Mouse (Mus musculus): ENCODE measurements around the gene Dcst1.
A peak's percentile ranks its signal among the peaks of the same experiment; 100 is the strongest.

The Dcst1 gene

GRCm38 (mm10) chr3:89388134-89388881, 23.3 kb upstream of the Dcst1 start:
- peak; percentile 61 to 88 for DNase-seq

- peak in 1 of 2 experiments; percentile 62 for DNase-seq
These were observed 22.6 kb upstream of the Dcst1 start for GRCm38 (mm10) chr3:89387632-89388031.

GRCm38 (mm10) chr3:89386438-89387420, 21.7 kb upstream of the Dcst1 start:
- DNase-seq = peak in 1 of 2 experiments; percentile 62

GRCm38 (mm10) chr3:89385451-89385850, 20.4 kb upstream of the Dcst1 start:
- peak in 1 of 2 experiments; percentile 41 for DNase-seq

- DNase-seq = peak in 1 of 2 experiments; percentile 45
These were observed 19.5 kb upstream of the Dcst1 start for GRCm38 (mm10) chr3:89384331-89385076.

- peak in 1 of 2 experiments; percentile 35 for DNase-seq
These were observed 18.7 kb upstream of the Dcst1 start for GRCm38 (mm10) chr3:89383651-89384255.

GRCm38 (mm10) chr3:89382950-89383349, 17.9 kb upstream of the Dcst1 start:
- DNase-seq = peak in 1 of 2 experiments; percentile 40

- peak in 1 of 2 experiments; percentile 29 for DNase-seq
These were observed 17.2 kb upstream of the Dcst1 start for GRCm38 (mm10) chr3:89382033-89382882.

GRCm38 (mm10) chr3:89381233-89381632, 16.2 kb upstream of the Dcst1 start:
- DNase-seq = no peak

GRCm38 (mm10) chr3:89380711-89381110, 15.7 kb upstream of the Dcst1 start:
- no peak for DNase-seq

- no peak for DNase-seq
These were observed 15.2 kb upstream of the Dcst1 start for GRCm38 (mm10) chr3:89380291-89380690.

GRCm38 (mm10) chr3:89379388-89380131, 14.5 kb upstream of the Dcst1 start:
- no peak for DNase-seq

- peak; percentile 64 to 90 for DNase-seq
These were observed 13.5 kb upstream of the Dcst1 start for GRCm38 (mm10) chr3:89378394-89379067.

- DNase-seq = no peak
These were observed 12.8 kb upstream of the Dcst1 start for GRCm38 (mm10) chr3:89377831-89378230.

GRCm38 (mm10) chr3:89373581-89374231, 8.7 kb upstream of the Dcst1 start:
- DNase-seq = no peak

- peak in 1 of 2 experiments; percentile 67 for DNase-seq
These were observed 2.3 kb upstream of the Dcst1 start for GRCm38 (mm10) chr3:89367338-89367737.

GRCm38 (mm10) chr3:89365486-89366414, 697 bp upstream of the Dcst1 start:
- DNase-seq = no peak

- DNase-seq = no peak
These were observed 422 bp downstream of the Dcst1 start for GRCm38 (mm10) chr3:89364631-89365030.

Measured in kidney, postnatal 25 days (tissue).